Mouse (Mus musculus) cerebellum, postnatal 25 days (tissue): Measurements from ENCODE around the gene Grn.

Experiments used
- DNase-seq, 2 experiments: peaks; one replicate each; pipeline ENCODE4 v3.0.0; 2021; ENCODE audit warnings: mixed read lengths in 2 of 2

Gene Grn

DNA sequence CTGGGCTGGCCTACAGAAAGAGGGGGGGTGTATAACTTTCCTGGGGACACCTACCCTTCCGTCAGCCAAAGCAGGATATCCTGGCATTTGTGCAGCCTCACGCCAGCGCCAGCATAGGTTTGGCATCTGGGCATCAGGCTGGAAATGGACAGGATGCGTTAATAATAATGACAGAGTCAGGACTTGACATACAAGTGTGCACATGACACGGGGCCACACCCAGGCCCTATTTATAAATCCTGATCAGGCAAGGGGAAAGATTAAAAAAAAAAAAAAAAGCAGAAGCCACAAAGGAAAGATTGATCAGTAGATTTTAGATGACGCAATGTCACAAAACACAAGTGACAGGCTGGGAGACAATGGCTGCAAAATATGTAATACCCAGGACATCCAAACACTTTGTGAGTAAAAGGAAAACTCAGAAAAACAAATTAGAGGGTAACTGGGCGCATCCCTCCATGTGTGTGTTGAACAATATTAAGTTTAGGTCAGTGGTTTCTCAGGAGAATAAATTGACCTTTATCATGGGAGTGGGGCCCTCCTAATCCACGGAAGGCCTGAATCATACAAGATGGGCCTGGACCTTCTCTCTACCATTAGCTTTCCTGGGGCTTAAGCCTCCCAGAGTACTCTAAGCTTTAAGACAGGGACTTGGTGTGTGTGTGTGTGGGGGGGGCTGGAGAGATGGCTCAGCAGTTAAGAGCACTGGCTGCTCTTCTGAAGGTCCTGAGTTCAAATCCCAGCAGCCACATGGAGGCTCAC, 4.4 kb upstream of the Grn start:
- no peak for DNase-seq

GRCm38 (mm10) chr11:102428981-102429540, 1.1 kb upstream of the Grn start:
- DNase-seq: no peak

DNA sequence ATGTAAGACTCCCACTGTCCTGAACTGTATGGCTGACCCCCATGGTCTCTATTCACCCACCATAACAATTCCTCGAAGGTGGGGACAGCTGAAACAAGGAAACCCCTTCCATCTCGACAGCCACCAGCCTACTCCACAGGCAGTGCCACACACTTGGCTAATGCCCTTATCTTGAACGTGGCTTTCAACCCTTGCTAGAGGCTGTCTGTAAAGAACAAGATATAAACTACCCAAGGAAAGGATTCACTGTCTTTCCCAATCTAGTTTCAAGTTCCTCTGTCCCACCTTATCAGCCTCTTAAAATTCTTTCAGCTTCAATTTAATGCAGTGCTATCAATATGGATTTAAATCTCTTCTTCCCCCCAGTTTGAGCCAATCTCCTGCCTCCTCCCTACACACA, 564 bp upstream of the Grn start:
- no peak for DNase-seq

- DNase-seq: peak; percentile 83 to 90
Observed at GRCm38 (mm10) chr11:102431018-102431645, 1.0 kb downstream of the Grn start.

DNA sequence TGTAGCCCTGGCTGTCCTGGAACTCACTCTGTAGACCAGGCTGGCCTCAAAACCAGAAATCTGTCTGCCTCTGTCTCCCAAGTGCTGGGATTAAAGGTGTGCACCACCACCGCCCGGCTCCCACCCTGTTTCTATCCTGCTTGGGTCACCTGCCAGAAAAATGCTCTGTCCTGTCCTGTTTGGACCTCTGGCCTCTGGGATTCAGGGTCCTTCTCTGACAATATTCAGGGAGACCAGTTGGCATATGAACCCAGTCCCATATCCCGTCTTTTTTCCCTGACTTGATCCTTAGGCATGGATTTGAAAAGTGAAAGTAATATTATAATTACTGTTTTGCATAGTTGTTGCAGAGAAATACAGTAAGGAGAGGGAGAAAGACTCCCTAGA, 1.6 kb downstream of the Grn start:
- DNase-seq: no peak

GRCm38 (mm10) chr11:102432115-102432843, 2.2 kb downstream of the Grn start:
- DNase-seq: peak in 1 of 2 experiments; percentile 16

DNA sequence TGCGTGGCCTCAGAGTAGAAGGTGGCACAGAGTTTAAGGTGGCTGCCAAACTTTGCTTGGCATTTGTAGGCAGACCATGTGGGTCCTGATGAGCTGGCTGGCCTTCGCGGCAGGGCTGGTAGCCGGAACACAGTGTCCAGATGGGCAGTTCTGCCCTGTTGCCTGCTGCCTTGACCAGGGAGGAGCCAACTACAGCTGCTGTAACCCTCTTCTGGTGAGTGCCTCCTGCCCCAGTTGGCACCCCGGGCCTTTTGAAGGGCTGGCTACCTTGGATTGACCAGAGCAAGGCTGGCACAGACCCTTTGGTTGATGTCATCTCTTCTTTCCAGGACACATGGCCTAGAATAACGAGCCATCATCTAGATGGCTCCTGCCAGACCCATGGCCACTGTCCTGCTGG, 2.8 kb downstream of the Grn start:
- peak; percentile 80 to 81 for DNase-seq

GRCm38 (mm10) chr11:102433866-102434265, 3.8 kb downstream of the Grn start:
- no peak for DNase-seq

GRCm38 (mm10) chr11:102434406-102434805, 4.3 kb downstream of the Grn start:
- DNase-seq: peak; percentile 92 to 94

DNA sequence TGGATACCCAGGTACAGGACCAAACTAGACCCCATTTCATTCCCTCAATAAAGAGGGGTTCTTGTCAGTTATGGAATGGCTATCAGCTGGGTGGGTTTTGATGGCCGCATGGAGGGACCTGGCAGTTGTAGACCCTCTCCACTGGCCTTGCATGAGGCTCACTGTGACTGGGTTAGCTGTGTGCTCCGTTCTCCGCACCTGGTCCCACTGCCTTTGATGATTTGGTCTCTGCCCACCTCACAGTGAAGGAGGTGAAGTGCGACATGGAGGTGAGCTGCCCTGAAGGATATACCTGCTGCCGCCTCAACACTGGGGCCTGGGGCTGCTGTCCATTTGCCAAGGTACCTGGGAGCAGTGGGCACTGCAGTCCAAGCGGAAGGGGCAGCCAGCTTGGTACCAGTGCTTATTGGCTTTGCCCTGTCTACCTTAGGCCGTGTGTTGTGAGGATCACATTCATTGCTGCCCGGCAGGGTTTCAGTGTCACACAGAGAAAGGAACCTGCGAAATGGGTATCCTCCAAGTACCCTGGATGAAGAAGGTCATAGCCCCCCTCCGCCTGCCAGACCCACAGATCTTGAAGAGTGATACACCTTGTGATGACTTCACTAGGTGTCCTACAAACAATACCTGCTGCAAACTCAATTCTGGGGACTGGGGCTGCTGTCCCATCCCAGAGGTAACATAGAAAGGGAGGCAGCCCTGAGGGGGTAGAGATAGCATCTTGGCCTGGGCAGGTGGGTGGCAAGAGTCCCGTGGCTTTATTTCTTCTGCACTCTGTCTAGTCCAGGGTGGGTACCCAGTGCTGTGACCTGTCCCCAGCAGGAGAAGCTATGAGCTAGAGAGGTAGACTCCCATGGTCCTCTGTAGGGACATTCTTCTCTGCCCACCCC, 4.9 kb downstream of the Grn start:
- DNase-seq: peak; percentile 25 to 45

DNA sequence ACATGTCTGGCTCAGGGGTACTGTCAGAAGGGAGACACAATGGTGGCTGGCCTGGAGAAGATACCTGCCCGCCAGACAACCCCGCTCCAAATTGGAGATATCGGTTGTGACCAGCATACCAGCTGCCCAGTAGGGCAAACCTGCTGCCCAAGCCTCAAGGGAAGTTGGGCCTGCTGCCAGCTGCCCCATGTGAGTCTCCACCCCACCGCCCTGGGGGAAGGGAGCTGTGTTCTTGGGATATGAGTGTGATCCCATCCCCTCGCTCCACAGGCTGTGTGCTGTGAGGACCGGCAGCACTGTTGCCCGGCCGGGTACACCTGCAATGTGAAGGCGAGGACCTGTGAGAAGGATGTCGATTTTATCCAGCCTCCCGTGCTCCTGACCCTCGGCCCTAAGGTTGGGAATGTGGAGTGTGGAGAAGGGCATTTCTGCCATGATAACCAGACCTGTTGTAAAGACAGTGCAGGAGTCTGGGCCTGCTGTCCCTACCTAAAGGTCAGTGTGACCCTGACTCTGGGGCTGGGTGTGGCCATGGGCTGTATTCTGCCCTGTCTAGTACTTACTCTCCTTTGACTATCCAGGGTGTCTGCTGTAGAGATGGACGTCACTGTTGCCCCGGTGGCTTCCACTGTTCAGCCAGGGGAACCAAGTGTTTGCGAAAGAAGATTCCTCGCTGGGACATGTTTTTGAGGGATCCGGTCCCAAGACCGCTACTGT, 5.8 kb downstream of the Grn start:
- DNase-seq: peak; percentile 47 to 73

- DNase-seq: no peak
Observed at GRCm38 (mm10) chr11:102436471-102436790, 6.3 kb downstream of the Grn start.

DNA sequence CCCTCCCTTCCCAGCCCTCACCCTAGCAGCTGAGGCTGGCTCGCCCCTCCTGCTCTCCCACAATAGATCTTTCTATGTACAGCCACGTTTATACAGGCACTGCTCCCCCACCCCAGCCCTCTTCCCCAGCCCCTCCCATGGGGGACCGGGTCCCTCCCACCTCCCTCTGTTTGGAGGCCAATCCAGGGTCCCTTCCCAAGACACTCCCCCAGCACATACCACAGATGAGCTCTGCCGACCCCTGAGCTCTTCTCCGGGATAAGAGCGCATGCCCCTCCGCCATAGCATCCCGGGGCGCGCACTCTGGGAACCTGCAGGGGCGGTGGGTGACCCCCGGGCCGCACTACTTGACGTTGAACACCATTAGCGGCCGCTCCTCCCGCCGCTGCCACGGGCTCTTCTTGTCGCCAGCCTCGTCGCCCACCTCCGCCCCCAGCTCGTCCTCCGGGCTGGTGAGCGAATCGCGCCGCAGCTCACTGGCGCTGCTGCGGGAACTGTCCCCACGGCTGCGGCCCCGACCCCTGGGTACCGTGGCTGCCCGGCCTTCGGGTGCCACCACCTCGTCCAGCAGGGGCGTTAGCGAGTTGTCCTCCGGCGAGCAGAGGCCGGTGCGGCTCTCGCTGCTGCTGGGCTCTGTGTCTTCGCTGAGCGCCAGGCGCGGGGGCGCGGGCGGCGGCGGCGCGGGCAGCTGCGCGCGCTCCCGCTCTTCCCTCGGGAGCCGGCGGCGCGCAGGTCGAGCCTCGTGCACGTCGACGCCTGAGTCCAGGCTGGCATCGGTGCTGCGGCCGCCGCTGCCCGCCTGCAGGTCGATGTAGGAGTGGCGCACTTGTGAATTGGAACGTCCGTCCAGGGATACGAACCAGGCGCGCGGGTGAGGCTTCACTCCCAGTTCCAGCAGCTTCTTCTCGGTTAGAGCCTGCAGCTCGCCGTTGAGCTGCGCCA, 7.3 kb downstream of the Grn start:
- peak; percentile 67 to 76 for DNase-seq

- DNase-seq: peak; percentile 89 to 92
Observed at GRCm38 (mm10) chr11:102438212-102439092, 8.3 kb downstream of the Grn start.

DNA sequence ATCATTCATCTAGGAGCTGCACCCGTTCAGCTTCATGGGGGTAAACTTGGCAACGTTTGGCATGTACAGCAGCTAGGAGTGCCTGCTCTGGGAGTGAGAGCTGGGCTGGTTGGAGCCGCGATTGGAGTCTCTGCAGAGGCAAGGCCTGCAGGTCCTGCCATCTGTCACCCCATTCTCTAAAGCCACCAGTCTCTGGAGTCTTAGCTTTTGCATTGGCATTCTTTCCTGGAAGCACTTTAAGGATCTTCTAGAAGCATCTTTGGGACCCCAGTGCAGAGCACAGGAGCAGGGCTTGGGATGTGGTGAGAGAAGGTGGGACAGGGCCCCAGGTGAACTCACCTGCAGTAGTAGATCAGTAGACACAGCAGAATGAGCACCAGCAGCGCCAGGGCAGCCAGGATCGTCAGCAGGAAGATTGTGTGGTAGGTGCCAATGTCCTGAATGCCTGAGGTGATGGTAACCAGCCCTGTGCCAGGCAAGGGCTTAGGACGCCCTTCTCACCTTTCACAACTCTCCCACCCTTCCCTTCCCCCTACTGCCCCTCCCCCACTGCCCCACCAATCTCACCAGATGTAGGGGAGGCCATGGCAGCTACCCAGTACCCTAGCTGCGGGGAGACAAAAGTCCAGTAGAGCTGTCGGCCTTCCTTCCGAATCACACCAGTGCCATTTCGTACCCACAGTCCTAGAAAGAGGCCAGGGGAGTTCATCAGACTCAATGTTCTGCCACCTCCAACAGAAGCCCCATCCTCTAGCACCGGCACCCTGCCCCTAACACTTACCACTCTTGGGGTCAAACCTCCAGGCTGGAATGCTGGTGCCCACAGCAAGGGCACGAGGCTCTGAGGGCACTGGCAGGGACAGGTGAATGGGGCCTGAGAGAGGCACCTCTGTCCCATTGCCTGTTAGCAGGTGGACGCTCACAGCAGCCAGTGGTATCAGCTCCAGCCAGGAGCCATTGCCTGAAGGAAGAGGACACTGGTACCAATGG, 9.3 kb downstream of the Grn start:
- DNase-seq: peak; percentile 77 to 81

GRCm38 (mm10) chr11:102440255-102440654, 10.1 kb downstream of the Grn start:
- DNase-seq: no peak

- DNase-seq: no peak
Observed at GRCm38 (mm10) chr11:102441434-102441833, 11.3 kb downstream of the Grn start.

DNA sequence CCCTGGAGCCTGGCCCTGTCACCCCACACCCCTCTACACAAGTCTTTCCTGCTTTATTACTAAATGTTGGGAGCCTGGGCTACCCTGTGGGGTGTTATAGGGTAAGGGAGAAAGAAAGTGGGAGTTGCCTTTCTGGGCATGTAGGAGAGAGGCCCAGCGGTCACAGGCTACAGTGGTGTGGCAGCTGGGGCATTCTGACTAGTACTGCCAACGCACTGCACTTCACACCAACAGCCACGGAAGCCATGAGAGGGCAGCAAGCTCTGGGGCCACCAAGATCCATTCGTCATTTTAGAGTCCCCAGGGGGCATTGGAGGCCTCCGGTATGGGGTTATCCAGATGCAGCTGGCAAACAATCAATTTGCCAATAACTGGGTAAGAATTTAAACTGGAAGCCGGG, 12.0 kb downstream of the Grn start:
- no peak for DNase-seq
